Mouse (Mus musculus) c-Kit-positive CD71-positive TER-119-negative erythroid progenitor cells, embryonic 14.5 days (primary cell): Measurements from ENCODE around the gene B230307C23Rik.
A peak's percentile ranks its signal among the peaks of the same experiment; 100 is the strongest.
"Not testable (repeated sequence)": the region's sequence is repeated elsewhere in the genome, so short reads cannot be mapped to it uniquely, and the experiment has no call there.

ENCODE experiments used
- DNase-seq: peaks from one replicate; pipeline ENCODE4 v3.0.0-alpha.2; 2013; ENCODE audit warnings: low read depth

Gene B230307C23Rik

DNA sequence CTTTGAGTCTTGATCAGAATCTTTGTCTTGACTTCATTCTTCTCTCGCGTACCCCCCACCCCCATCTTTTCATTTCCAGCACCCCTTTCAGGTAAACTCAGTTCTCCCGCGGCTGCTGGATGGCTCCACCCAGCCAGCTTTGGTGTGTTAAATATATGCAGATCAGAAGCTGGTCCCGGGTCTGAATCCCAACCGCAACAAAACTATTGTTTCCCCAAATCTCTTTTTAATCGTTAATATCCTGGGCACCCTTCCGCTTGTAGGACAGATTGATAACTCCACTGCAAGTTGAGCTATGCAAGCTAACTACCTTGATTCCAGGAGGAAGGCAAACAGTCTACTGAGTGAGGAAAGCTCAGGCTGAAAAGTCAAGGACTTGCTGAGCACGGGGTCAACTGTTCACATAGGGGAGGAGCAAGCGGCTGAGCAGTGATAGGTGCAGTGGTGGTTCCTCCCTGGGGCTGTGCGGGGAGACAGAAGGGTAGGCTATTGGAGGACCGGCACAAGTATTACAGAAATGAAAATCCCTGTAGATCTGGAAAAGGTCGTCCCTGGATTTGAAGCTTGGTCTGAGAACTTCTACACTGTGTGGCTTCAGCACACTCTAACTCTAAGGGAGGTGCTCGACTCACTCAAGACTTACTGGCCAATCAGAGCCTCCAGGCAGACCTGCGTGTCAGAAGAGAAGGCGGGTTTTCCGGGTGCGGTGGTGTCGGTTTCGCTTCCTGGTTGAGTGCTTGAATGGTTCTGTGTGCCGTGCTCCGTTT, at the start of gene B230307C23Rik:
Gene B230307C23Rik (plus strand): TSS at position 700 of the 767 bp plus-strand sequence.
- peak; percentile 85 for DNase-seq

DNA sequence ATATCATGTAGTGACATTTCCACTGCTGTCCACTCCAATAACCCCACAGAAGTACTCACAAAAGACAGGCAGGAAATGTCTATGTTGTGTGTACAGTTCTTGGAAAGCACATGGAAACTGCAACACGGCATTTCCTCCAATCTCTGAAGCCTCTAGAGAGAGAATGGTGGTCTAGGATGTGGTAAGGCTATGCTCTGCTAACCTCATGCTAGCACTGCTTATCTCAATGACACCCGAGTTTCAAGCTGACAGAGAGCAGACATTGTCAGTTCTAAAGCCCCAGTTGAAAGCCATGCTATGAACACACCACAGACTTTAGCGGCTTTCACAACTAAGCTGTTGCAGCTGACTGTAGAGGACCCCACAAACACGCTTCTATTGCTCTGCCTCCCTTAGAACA, 48.3 kb upstream of the B230307C23Rik start:
- DNase-seq: no peak

DNA sequence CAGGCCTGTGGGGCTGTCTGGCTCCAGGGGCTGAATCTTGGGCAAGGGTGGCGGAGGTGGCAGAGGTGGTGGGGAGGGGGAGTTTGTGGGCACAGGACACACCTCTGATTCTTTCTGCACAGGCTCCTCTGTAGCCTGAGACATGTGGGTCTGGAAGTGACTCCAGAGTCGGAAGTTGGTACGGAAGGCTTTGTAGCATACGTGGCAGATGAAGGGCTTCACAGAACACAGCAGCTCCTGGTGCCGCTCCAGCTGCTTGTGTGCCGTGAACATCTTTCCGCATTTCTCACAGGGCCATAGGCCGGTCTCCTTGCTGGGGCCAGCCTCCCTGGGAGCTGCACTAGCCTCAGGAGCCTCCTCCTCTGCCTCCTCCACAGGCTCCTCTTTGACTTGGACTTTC, 47.1 kb upstream of the B230307C23Rik start:
- DNase-seq: no peak

DNA sequence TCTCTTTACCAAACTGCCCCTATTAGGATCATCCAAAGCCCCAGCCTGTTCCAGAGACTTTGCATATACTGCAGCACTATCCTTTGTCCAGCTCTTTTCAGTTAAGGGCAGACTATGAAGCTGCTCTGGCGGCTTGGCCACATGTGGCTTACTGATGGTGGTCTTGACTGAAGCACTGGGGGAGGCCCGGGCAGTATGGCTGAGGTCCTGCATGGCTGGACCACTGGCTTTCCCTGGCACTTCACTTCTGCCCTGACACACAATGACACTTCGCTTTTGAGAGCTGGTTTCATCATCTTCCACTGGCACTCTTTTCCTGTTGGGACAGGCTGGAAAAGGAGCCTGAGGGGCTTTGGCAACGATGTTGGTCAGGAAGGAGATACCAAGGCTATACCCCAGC, 44.7 kb upstream of the B230307C23Rik start:
- no peak for DNase-seq

DNA sequence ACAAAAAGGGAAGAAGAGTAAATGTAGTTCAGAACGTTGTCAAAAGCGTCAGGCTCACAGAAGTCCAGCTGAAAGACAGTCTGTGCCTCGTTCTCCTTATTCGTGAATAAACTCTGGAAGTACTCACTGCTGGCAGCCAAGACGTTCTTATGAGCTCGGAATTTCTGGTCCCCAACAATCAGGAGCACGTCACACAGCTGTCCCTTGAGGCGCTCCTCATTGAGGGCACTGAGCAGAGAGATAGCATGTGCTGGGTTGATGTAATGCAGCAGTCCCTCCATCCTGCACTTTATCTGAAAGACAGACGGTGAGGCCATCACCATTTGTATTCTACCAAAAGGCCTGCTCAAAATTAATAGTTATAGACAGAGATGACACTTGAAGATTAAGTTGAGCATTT, 44.3 kb upstream of the B230307C23Rik start:
- no peak for DNase-seq

DNA sequence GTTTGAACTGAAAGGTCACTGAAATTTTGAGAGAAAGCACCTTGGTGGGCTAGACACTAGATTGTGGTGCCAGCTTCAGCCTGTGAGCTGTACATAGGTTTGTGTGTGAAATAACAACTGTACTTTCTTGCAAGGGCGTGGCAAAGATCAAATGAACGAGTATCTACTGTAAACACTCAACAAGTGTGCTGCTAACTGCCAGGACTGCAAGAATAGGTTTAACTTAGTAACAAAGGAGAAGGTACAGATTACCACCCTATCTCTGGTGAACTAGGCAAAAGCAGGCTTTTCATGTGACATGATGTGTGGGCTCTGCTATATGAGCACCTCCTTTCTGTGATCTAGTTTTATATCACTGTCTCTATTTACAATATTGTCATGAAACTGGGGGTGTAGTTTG, 43.8 kb upstream of the B230307C23Rik start:
- DNase-seq: no peak

DNA sequence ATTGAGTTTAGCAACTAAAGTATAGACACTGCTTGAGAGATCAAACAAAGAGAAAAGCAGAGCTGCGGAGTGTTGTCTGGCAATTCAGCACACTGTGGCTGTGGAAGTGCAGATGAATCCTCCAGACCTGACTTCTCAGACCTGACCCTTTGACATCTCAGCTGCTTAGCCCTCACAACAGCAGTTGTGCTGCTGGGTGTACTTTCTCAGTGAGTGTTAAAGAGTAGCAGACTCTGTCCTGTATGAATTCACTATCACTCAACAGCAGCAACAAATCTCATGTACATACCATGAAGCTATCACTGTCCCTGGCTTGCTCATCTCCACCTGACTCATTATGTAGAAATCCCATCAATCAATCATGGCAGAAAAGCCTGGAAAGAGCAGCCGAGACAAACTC, 41.1 kb upstream of the B230307C23Rik start:
- no peak for DNase-seq

DNA sequence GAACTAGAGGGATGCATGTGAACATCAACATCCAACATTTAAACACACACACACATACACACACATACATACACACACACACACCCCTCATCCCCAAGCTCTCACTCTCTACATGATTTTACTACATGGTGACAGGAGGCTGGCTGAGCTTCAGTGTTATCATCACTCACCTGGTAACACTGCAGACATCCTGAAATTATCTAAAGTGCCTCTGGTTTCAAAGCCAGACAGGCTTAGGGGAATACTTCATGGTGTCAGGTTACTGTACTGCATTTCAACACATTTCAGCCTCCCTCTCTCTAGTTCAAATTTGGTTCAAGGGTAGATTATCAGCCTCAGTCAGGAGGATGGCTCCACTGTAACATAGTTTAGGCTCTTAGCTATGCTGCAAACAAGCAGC, 39.5 kb upstream of the B230307C23Rik start:
- no peak for DNase-seq

DNA sequence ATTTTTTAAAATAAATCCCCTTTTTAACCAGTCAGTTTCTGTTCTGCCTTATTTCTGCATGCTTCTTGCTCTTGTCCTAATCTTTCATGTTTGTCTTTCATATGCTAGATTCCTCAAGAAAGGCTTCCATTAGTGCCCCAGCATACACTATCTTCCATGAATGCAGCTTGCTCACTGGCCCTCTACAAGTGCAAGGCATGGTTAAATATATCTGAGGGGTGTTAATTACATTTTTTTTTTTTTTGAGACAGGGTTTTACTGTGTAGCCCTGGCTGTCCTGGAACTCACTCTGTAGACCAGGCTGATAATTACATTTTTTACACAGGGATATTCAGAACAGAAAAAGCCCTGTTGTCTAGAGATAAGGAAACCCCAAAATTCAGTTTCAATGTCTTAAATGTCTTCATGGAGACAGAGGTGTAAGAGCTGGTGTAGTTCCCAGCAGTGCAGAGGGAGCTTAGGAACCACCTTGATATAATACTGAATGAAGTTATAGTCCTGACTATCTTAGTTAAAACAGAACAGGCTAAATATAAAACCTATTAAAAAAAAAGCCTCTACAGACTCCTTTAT, 38.6 kb upstream of the B230307C23Rik start:
- no peak for DNase-seq

DNA sequence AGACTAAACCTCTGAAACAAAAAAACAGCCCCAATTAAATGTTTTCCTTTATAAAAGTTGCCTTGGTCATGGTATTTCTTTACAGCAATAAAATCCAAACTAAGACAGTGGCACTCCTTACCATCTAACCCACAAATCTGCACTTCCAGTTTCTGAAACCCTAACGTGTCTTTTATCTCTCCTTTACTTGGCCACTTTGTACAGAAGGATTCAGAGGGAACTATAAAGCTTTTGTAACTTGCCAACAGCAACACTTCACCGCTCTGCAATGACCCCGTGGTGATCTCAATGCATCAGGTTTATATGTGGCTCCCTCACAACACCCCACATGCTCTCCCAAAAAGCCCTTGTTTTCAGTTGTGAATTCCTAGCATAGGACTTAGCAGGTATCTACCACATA, 36.8 kb upstream of the B230307C23Rik start:
- no peak for DNase-seq

DNA sequence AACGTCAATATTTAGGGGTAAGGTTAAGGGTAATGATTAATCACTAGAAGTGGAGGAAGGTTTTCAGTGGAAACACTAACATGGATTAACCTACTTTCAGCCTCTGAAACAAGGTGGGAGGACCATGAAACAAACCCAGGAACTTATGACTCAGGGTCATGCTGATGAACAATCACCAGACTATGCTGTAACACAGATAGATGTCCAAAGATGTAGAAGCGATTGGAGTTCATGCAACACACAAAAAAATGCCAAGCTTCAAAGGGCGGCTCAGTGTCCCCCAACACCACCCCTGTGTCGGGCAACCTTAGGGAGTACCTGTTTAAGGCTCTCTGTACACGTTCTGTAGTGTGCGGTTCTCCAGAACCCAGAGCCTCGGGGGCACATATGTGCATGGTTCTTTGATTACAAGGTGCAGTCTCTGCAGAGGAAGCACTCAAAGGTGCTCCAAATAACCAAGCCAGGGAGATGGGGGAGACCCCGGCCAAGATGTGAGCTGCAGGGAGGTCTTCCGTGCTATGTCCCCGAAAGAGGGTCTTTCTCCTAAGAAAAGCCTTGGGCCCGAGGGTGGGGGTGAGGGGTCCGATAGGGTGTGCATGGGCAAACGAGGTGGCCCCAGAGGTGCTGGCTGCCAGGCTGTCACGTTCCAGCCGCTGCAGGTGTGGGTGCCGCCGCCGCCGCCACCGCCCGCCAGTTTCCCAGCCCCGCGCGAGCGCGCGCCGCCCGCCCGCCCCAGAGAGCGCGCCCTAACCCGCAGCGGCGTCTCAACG, 35.5 kb upstream of the B230307C23Rik start:
- DNase-seq: no peak

DNA sequence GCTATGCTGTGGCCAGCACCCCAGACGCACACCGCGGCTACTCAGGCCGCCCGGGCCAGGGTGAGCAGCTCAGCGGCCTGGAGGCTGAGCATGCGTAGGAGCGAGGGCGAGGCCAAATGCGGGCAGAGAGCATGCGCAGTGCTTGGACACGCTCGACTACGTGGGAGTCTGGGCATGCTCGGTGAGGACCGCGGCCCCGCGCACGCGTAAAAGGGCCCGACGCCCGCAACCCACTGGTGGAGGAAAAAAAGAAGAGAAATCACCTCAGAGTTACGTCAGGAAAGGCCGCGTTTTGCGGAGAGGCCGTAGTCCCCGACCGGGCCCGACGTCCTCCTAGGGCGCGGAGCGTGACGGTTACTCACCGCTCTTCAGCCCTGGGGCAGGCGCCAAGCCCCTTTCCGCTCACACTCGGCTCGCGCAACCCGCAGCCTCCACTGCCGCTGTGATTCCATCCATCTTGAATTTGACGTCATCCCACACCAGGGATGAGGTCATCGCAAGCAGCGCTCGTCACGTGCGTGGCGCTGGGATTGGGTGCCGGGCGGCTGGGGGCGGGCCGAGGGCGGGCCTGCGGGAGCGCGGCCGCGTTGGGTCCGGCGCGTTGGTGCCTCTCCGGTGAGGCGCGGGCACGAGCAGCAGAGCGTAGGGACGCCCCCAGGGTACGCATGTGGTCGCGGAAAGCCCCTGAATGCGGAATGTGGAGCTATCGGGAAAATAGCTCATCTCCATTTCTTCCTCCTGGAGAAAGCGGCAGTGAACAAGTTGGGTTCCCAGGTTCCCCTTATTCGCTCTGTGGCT, 34.8 kb upstream of the B230307C23Rik start, which contains the start of the genes C2cd2 and Zbtb21:
Gene C2cd2 (minus strand): TSS at position 448 of the 798 bp plus-strand sequence.
Gene Zbtb21 (minus strand): TSS at position 472 of the 798 bp plus-strand sequence.
- peak; percentile 89 for DNase-seq

DNA sequence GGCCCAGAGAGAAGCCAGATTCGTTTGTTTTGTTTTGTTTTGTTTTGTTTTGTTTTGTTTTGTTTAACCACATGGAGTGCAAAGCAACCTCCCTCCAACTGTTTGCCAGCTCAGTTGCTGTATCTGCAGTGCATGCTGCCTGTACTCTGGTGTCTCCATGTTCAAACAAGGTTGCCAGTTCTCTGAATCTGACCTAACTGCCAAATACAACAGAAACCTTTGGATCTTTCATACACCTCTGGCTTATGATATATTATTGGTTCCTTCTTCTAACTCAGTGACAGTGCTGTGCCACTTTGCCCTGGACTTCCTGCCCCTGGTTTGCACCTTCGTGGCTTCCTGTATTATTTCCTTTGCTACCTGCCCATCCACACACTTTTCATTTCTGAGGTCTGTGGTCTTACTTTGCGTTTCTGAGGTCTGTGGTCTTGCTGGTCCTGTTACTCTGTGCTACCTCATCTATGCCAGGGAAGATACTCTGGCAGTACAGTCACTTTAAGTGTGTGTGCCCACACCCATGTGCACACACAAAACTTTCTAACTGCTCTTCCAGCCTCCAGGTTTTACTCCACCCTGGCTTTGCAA, 33.1 kb upstream of the B230307C23Rik start:
- DNase-seq: no peak

DNA sequence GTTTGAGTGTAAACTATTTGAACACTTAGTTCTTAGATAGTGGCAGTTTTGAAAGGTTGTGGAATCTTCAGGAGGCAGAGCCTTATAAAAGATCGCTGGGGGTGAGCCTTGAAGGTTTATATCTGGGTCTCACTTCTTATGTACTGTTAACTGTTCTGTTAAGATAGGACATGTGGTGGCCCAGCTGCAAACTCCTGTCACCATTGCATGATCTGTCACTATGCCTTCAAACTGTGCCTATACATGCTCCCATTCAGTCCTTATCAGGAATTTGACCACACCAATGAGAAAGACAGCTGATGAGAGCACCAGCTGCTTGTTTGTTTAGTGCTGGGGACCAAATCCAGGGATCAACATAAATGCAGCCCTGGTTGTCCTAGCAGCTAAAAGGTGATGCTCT, 19.8 kb upstream of the B230307C23Rik start:
- peak; percentile 14 for DNase-seq

DNA sequence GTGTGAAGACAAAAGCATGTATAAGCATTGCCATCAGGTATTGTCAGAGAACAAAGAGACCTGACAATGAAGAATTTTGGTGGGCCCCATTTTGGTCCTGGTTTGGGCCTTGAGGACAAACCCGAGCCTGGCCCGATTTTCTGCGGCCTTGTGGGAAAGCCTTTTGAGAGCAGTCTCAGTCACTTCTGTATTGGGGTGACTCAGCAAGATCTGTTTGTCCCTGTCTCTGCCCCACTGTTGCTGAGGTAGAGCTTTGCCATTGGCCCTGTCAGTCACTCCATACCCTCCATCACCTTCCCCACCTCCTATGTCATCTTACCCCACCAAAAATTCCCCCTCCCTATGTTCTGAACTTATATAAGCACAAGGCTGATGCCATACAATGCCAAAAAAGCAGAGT, 19.4 kb upstream of the B230307C23Rik start:
- DNase-seq: no peak

DNA sequence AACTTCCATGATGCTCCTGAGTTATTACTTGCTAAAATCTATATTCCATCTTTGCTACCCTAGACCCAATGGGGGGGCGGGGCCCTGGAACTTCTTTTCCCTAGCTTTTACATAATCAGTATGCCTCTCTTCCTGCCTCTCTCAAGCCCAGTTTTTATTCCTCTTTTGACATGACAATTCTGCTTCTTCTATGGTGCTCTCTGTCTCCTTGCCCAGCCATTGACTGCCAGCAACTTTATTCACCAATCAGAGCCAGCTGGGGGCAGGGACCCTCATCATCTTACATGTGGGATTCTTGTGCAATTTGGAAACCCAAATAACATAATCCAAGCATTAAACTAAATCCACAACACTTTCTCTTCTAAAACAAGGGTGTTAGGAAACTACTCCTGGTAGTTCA, 15.8 kb upstream of the B230307C23Rik start:
- no peak for DNase-seq

DNA sequence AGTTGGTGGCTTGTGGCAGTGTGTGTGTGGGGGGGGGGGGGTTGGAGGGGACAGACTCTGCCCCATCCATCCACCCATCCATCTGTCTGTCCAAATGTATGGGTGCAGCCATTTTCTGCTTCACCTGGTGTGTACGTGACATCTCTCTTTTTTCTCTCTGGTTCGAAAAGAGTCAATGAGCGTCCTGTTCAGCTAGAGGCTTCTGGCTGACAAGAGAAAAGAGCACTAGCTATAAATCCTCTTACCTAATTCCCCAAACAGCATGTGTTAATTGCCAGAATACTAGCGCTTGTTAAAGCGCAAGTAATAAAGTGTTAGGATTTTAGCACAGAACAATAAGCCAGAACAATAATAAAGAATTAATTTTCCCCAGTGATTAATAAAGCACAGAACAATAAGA, 12.5 kb upstream of the B230307C23Rik start:
- no peak for DNase-seq

DNA sequence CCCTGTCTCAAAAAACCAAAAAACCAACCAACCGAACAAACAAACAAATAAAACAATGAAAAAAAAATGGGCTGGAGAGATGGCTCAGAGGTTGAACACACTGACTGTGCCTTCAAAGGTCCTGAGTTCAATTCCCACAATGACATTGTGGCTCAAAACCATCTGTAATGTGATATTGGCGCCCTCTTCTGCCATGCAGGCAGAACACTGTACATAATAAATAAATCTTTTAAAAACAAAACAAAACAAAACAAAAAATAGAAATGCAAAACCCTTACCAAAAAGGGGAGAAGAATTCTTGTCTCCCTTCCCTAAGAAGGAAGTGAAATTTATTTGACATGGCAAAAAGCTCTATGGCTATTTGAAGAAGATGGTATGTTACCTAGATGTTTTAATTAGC, 5.6 kb upstream of the B230307C23Rik start:
- DNase-seq: no peak

DNA sequence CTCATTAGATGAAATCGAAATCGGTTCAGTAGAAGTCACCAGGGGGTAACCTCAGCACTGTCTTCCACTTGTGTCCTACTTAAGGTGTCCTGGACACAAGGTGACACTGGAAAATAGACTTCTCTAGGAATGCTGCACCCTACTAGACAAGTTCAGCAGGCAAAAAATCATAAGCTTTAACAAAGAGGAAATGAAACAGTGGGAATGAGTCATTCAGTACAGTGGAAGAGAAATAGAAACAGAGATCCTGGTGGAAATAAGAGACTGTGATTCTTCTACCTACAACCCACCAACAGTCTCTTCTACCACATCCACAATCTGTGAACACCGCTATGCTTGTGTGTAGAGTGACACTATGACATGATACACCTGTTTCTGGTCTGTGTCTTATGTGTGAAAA, 4.6 kb upstream of the B230307C23Rik start:
- not testable (repeated sequence) for DNase-seq

DNA sequence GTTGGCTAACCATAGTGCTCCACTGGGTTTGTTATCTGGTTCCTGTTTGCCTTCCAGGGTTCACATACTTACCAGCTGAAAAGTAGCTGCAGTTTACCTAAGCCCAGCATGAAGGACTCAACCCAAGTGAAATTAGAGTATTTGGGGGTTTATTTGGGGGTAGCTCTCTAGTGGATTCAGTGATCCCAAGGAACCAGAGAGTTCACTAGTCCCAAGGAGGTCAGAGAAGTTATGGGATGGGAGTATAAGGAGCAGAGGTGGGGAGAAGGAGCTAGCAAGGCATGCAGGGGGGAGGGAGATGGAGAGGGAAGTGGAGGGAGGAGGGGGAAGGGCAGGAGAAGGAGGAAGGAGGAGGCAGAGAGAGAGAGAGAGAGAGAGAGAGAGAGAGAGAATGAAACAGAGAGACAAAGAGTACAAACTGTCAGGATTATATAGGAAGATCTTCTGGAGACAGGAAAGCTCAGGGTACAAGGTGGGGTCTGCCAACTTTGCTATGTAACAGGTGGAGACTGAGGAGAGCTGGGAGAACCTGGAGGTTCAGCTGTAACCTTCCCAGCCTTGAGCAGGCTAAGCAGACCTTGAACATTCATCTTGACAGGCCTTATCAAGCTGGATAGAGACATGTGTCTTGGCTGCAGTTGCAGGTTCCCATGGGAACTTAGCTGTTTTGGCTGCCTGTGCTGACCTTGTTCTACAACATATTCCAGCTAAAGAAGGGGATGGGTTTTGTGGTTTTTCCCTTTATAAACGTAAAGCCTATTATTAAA, 1.1 kb upstream of the B230307C23Rik start:
- DNase-seq: no peak

DNA sequence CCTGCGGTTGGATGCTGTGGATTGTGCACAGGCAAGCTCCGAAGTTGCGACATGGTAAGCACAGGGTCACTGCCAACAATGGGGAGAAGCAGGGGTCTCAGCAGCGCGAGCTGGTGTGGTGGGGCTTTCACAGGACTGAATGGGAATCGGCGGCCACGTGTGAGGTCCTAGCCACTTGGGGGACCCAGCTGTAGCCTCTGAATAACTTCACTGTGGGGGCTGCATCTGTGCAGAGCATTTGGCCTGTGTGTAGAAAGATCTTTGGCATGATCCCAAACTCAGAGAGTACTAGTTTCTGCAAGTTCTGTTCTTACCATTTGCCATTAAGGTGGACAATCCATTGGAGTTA, 242 bp downstream of the B230307C23Rik start:
- DNase-seq: not testable (repeated sequence)
